Mouse (Mus musculus): Measurements from ENCODE around the gene Ddx3x. TPM values are rescaled to one million over a fixed set of nuclear protein-coding genes. Genes with fewer than 3 reads are reported as not detected.

Gene Ddx3x
- polyA plus RNA-seq, 1 experiment: 6.8 TPM

DNA sequence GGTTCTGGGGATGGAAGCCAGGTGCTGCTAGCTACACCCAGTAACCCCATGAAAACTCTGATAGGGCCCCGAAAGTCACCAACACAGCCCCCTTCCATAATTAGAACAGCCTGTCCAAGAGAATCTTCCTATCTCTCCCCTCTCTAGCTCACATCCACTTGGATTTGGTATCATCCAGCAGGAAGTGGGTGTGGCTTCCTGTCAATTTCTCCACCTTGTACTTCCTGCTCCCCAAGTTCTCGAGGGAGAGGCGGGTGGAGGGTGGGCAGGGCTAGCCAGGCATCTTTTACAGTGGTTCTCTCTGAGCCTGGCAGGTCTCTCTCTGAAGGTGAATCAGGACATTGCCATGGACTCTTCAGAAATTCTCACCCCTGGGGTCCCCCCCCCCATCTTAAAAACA is 35.7 kb upstream of the Ddx3x start:
- no peaks in the 10 kb centered on the region for H3K36me3 ChIP-seq (ENCODE audit: control insufficient read depth, insufficient read depth, low read length)

DNA sequence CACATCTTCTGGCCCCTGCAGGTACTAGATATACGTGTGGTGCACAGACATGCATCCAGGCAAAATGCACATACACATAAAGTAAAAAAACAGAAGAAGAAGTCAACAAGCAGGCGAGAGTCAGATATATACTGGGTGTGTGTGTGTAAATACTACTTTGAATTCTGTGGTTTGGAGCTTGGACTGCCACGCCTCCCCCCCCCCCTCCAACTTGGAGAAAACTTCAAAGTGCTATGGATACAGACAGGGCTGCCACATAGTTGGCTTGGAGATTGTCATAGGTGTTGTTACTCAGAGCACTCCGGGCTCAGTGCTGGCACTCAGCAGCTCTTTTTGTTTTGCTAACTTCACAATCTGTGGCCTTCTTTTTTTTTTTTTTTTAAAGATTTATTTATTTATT is 29.1 kb upstream of the Ddx3x start:
- Histone ChIP-seq H3K4me3 (ENCODE audit: low read depth, low read length) (no peak overlapping the region), H3K4me1 (ENCODE audit: control insufficient read depth, insufficient read depth, insufficient read length, low read length) (peaks cover 3% of the 10 kb centered on the region; the same call in 1 of the 2 replicates), H3K36me3 (ENCODE audit: control insufficient read depth, insufficient read depth, low read length) (no peaks in the 10 kb centered on the region), H3K27me3 (ENCODE audit: control insufficient read depth, insufficient read depth, low read length) (no peaks in the 10 kb centered on the region), H3K27ac (ENCODE audit: insufficient read depth, low read depth, low read length) (no peak overlapping the region)
- no peak for TF ChIP-seq POLR2A (IDR thresholded peaks at IDR 0.05; ENCODE audit: low read depth, low read length)
- no peak for TF ChIP-seq CTCF (IDR thresholded peaks at IDR 0.05; ENCODE audit: extremely low read depth, insufficient read length, insufficient replicate concordance, low read depth, low read length)
- WGBS: 35% methylated on average over 4 of the region's 4 CpGs

More for the DNA sequence above, 35.7 kb upstream of the Ddx3x start:
- Histone ChIP-seq H3K27me3 (ENCODE audit: control insufficient read depth, insufficient read depth, low read length) (no peaks in the 10 kb centered on the region), H3K4me1 (ENCODE audit: control insufficient read depth, insufficient read depth, insufficient read length, low read length) (peaks cover 16% of the 10 kb centered on the region; the same call in 1 of the 2 replicates), H3K4me3 (ENCODE audit: low read depth, low read length) (peak overlapping the region; percentile 5; the same call in 1 of the 2 replicates), H3K27ac (ENCODE audit: insufficient read depth, low read depth, low read length) (peak overlapping the region; percentile 96)
- TF ChIP-seq CTCF (IDR thresholded peaks at IDR 0.05; ENCODE audit: extremely low read depth, insufficient read length, insufficient replicate concordance, low read depth, low read length) (no peak), POLR2A (IDR thresholded peaks at IDR 0.05; ENCODE audit: low read depth, low read length) (no peak)
- WGBS: 16% methylated on average over 3 of the region's 3 CpGs

- TF ChIP-seq CTCF (IDR thresholded peaks at IDR 0.05; ENCODE audit: extremely low read depth, insufficient read length, insufficient replicate concordance, low read depth, low read length) (no peak), POLR2A (IDR thresholded peaks at IDR 0.05; ENCODE audit: low read depth, low read length) (no peak)
- H3K27ac ChIP-seq (ENCODE audit: insufficient read depth, low read depth, low read length): no peak overlapping the region
- no peak overlapping the region for H3K4me3 ChIP-seq (ENCODE audit: low read depth, low read length)
- H3K4me1 ChIP-seq (ENCODE audit: control insufficient read depth, insufficient read depth, insufficient read length, low read length): no peaks in the 10 kb centered on the region
- H3K27me3 ChIP-seq (ENCODE audit: control insufficient read depth, insufficient read depth, low read length): no peaks in the 10 kb centered on the region
- WGBS: 86% methylated on average over 3 of the region's 3 CpGs
- H3K36me3 ChIP-seq (ENCODE audit: control insufficient read depth, insufficient read depth, low read length): no peaks in the 10 kb centered on the region
Measured at GRCm38 (mm10) chrX:13254273-13254672, 26.5 kb upstream of the Ddx3x start.

GRCm38 (mm10) chrX:13263356-13263755 is 17.4 kb upstream of the Ddx3x start:
- H3K36me3 ChIP-seq (ENCODE audit: control insufficient read depth, insufficient read depth, low read length): no peaks in the 10 kb centered on the region
- WGBS: 80% methylated on average over 3 of the region's 3 CpGs
- TF ChIP-seq POLR2A (IDR thresholded peaks at IDR 0.05; ENCODE audit: low read depth, low read length) (no peak), CTCF (IDR thresholded peaks at IDR 0.05; ENCODE audit: extremely low read depth, insufficient read length, insufficient replicate concordance, low read depth, low read length) (no peak)

DNA sequence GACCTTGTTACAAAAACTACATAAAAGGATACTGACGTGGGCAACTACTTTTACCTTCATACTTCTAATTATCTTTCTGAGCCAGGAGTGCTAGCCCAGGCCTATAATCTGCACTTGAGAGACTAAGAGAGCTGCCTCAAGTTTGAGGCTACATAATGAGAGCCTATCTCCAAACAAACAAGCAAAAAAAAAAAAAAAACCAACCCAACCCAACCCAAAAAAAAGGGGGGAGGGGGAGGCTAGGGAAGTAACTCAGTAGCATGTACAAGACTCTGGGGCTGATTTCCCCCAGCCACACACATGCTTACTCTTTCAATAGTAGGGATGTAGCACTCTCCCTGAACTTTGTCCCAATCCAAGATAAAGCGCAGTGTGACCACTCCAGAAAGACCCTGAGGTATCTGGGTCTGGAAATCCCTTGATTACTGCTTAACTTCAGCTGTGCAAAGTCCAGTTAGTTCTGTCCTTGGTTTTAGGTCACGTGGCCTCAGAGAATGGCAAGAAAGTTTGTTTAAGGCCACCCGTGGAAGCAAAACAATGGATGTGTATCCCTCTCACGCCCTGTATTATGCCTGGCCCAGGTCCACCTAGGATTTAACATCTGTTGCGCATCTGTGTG is 5.1 kb upstream of the Ddx3x start:
- Histone ChIP-seq H3K27me3 (ENCODE audit: control insufficient read depth, insufficient read depth, low read length) (no peaks in the 10 kb centered on the region), H3K36me3 (ENCODE audit: control insufficient read depth, insufficient read depth, low read length) (no peaks in the 10 kb centered on the region), H3K4me1 (ENCODE audit: control insufficient read depth, insufficient read depth, insufficient read length, low read length) (peaks cover 3% of the 10 kb centered on the region; the same call in 1 of the 2 replicates), H3K4me3 (ENCODE audit: low read depth, low read length) (no peak overlapping the region), H3K27ac (ENCODE audit: insufficient read depth, low read depth, low read length) (peak overlapping the region; percentile 8; the same call in 1 of the 2 replicates)
- TF ChIP-seq CTCF (IDR thresholded peaks at IDR 0.05; ENCODE audit: extremely low read depth, insufficient read length, insufficient replicate concordance, low read depth, low read length) (no peak), POLR2A (IDR thresholded peaks at IDR 0.05; ENCODE audit: low read depth, low read length) (no peak)
- 30% methylated on average over 6 of the region's 6 CpGs for WGBS

More at GRCm38 (mm10) chrX:13263356-13263755, 17.4 kb upstream of the Ddx3x start:
- Histone ChIP-seq H3K27me3 (ENCODE audit: control insufficient read depth, insufficient read depth, low read length) (no peaks in the 10 kb centered on the region), H3K27ac (ENCODE audit: insufficient read depth, low read depth, low read length) (no peak overlapping the region), H3K4me3 (ENCODE audit: low read depth, low read length) (no peak overlapping the region), H3K4me1 (ENCODE audit: control insufficient read depth, insufficient read depth, insufficient read length, low read length) (peaks cover 3% of the 10 kb centered on the region; the same call in 1 of the 2 replicates)

DNA sequence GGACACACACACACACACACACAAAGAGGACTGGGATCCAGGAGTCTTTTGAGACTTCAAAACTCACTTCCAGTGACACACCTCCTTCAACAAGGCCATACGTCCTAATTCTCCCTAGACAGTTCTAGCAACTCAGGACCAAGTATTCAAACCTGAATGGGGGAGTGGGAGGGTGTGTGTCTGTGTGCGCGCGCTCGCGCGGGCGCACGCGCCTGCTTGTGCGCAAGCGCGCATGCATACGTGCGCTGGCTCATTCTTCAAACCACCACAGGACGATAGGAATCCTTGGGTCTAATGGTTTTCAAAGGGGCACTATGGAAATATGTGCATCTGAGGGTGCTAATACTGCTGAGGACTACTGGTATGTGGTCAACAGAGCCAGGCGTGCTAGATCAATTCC is 1.8 kb upstream of the Ddx3x start:
- WGBS: 92% methylated on average over 17 of the region's 17 CpGs
- no peak for TF ChIP-seq CTCF (IDR thresholded peaks at IDR 0.05; ENCODE audit: extremely low read depth, insufficient read length, insufficient replicate concordance, low read depth, low read length)
- TF ChIP-seq POLR2A (IDR thresholded peaks at IDR 0.05; ENCODE audit: low read depth, low read length): no peak

DNA sequence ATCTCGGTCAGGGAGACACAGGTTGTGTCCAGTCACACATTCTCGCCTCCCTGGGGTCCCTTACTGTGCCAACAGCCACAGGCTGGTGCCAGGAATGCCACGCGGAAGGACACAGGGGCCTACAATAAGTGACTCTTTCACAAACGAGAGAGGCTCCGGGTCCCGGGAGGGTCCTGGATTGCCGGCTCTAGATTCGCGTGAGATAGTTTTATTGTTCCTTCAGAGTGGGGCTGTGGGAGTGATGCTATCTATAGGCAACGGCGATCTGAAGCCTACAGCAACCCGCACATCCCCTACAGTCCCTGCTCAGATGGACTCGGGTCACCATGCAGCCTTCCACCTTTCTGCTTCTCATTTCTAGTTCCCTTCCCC is 747 bp upstream of the Ddx3x start:
- Histone ChIP-seq H3K4me1 (ENCODE audit: control insufficient read depth, insufficient read depth, insufficient read length, low read length) (peaks cover 3% of the 10 kb centered on the region; the same call in 1 of the 2 replicates), H3K36me3 (ENCODE audit: control insufficient read depth, insufficient read depth, low read length) (peaks cover 8% of the 10 kb centered on the region), H3K27me3 (ENCODE audit: control insufficient read depth, insufficient read depth, low read length) (no peaks in the 10 kb centered on the region), H3K4me3 (ENCODE audit: low read depth, low read length) (peak overlapping the region; percentile 100), H3K27ac (ENCODE audit: insufficient read depth, low read depth, low read length) (peak overlapping the region; percentile 100)
- 4% methylated on average over 14 of the region's 14 CpGs for WGBS
- TF ChIP-seq CTCF (IDR thresholded peaks at IDR 0.05; ENCODE audit: extremely low read depth, insufficient read length, insufficient replicate concordance, low read depth, low read length) (no peak), POLR2A (IDR thresholded peaks at IDR 0.05; ENCODE audit: low read depth, low read length) (no peak)

More for the DNA sequence above, 1.8 kb upstream of the Ddx3x start:
- H3K27ac ChIP-seq (ENCODE audit: insufficient read depth, low read depth, low read length): no peak overlapping the region
- H3K36me3 ChIP-seq (ENCODE audit: control insufficient read depth, insufficient read depth, low read length): peaks cover 3% of the 10 kb centered on the region; the same call in 1 of the 2 replicates
- peaks cover 3% of the 10 kb centered on the region; the same call in 1 of the 2 replicates for H3K4me1 ChIP-seq (ENCODE audit: control insufficient read depth, insufficient read depth, insufficient read length, low read length)
- no peaks in the 10 kb centered on the region for H3K27me3 ChIP-seq (ENCODE audit: control insufficient read depth, insufficient read depth, low read length)
- H3K4me3 ChIP-seq (ENCODE audit: low read depth, low read length): no peak overlapping the region

Data from small intestine, adult 2 months (tissue).